Mouse (Mus musculus) embryonic facial prominence, embryonic 10.5 days (tissue): Measurements from ENCODE around the gene Fignl1. TPM values are rescaled to one million over a fixed set of nuclear protein-coding genes. Genes with fewer than 3 reads are reported as not detected.
A peak's percentile ranks its signal among the peaks of the same experiment; 100 is the strongest.

Experiments used
- DNase-seq: peaks from one replicate; pipeline ENCODE4 v3.0.0-alpha.2; 2017; ENCODE audit warnings: low spot score
- H3K27ac ChIP-seq: fragments of 300-500 bp; sonication (generic); replicated peaks from 2 replicates; pipeline ENCODE4 v1.5.1; 2016; ENCODE audit warnings: mild to moderate bottlenecking
- H3K27me3 ChIP-seq: fragments of 300-500 bp; sonication (generic); replicated peaks from 2 replicates; pipeline ENCODE4 v1.6.1; 2016; ENCODE audit warnings: low read depth, mild to moderate bottlenecking; ENCODE audit not compliant: poor library complexity, severe bottlenecking
- H3K36me3 ChIP-seq: fragments of 300-500 bp; sonication (generic); replicated peaks from 2 replicates; pipeline ENCODE4 v1.6.1; 2016; ENCODE audit warnings: mild to moderate bottlenecking, moderate library complexity
- H3K4me1 ChIP-seq: fragments of 300-500 bp; sonication (generic); 2 replicates; pipeline ENCODE4 v1.6.1; 2016
- H3K4me3 ChIP-seq: fragments of 300-500 bp; sonication (generic); 2 replicates; pipeline ENCODE4 v1.5.1; 2016; ENCODE audit warnings: mild to moderate bottlenecking, moderate library complexity
- H3K9me3 ChIP-seq: fragments of 300-500 bp; sonication (generic); 2 replicates; pipeline ENCODE4 v1.6.1; 2016; ENCODE audit warnings: mild to moderate bottlenecking
- WGBS: fragments of 180-500 bp; shearing (Covaris S2); methylation state at CpG from one replicate; pipeline ENCODE4 v1.1.7; 2016; 5-methylcytosine and 5-hydroxymethylcytosine counted together
- polyA plus RNA-seq: library from polyadenylated mRNA; unstranded; fragments of >200 nt; fragmentation: Nextera tagmentation; extraction: Ambion mirVana; gene quantifications from 2 replicates; pipeline ENCODE4 v1.2.1, GENCODE M21; 2016

The Fignl1 gene
- polyA plus RNA-seq, 1 experiment from 2014 or later = 105 TPM

DNA sequence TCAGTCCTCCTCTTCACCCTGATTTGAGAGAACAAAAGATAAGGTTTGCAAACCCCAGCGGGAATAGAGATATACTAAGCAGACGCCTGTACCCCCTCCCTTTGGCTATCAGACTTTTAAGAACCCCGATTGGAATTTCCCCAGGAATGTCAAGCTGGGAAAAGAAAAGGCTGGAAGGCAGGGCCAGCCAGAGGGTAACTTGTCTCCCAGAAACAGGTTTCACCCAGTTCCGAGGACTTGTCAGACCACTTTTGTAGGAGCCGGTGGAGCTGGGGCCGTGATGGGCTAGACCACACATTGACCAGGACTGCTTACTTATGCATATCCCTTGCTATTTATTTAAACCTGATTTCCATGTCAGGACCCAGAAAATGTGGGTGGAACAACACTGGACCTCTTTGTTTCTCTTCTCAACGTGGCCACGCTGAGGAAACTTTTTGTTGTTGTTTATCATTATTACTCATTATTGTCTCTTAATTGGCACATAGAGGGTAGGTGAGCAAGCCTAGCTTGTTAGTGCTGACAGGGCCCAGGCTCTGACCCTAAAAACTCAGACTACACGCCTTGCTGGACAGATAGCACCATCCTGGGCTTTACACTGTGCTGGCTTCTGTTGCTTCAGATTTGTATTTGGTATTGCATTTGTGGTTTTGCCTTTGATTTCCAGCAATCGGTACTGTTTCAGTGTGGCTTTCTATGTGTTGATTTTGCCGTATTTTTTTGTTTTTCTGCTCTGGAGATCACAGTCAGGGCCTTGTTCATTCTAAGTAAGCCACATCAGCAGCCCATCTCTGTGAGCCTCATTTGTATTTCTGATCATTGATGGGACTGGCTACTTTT is 20.6 kb upstream of the Fignl1 start:
- H3K4me1 ChIP-seq = peaks cover 91% of the 10 kb centered on the region

GRCm38 (mm10) chr11:11828761-11829160 is 20.0 kb upstream of the Fignl1 start:
- 13% methylated on average over 6 of the region's 6 CpGs for WGBS
- DNase-seq = peak; percentile 68
- H3K4me1 ChIP-seq = peaks cover 93% of the 10 kb centered on the region
- H3K4me3 ChIP-seq = peak overlapping the region; percentile 38
- H3K27me3 ChIP-seq = no peaks in the 10 kb centered on the region
- H3K36me3 ChIP-seq = no peaks in the 10 kb centered on the region
- H3K27ac ChIP-seq = peak overlapping the region; percentile 97
- no peaks in the 10 kb centered on the region for H3K9me3 ChIP-seq

More for the DNA sequence above, 20.6 kb upstream of the Fignl1 start:
- Histone ChIP-seq H3K36me3 (no peaks in the 10 kb centered on the region), H3K27ac (peak overlapping the region; percentile 97), H3K9me3 (no peaks in the 10 kb centered on the region), H3K27me3 (no peaks in the 10 kb centered on the region), H3K4me3 (peak overlapping the region; percentile 38)
- 13% methylated on average over 11 of the region's 11 CpGs for WGBS
- DNase-seq = peak; percentile 72

- H3K27ac ChIP-seq = peak overlapping the region; percentile 97
- no peaks in the 10 kb centered on the region for H3K36me3 ChIP-seq
- DNase-seq = peak; percentile 81
- H3K4me3 ChIP-seq = peak overlapping the region; percentile 38; the same call in 1 of the 2 replicates
- peaks cover 93% of the 10 kb centered on the region for H3K4me1 ChIP-seq
- H3K27me3 ChIP-seq = no peaks in the 10 kb centered on the region
- 10% methylated on average over 5 of the region's 5 CpGs for WGBS
- H3K9me3 ChIP-seq = no peaks in the 10 kb centered on the region
Observed at GRCm38 (mm10) chr11:11828251-11828650, 19.5 kb upstream of the Fignl1 start.

- DNase-seq = no peak
- peaks cover 93% of the 10 kb centered on the region for H3K4me1 ChIP-seq
- H3K27me3 ChIP-seq = no peaks in the 10 kb centered on the region
- no peaks in the 10 kb centered on the region for H3K36me3 ChIP-seq
- H3K27ac ChIP-seq = peak overlapping the region; percentile 97
- H3K9me3 ChIP-seq = no peaks in the 10 kb centered on the region
- no peak overlapping the region for H3K4me3 ChIP-seq
Observed at GRCm38 (mm10) chr11:11826475-11826874, 17.7 kb upstream of the Fignl1 start.

DNA sequence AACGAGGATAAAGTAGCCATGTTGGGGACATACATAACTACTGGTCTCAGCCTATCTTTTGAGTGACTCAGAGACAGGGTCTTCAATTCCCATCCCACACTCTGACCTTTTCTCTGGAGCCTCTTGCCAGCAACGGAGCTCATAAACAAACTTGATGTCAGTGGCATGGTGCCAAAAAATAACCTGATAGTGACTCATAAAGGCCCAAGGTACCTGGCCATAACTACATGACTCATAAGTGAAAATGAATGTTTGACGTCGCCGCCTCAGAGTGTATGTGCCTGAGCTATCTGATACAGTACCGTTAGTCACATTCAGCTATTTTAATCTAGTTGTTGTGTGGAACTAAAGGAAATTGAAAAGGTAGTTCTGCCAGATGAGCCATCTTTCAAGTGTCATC is 16.9 kb upstream of the Fignl1 start:
- Histone ChIP-seq H3K27ac (peak overlapping the region; percentile 97), H3K27me3 (no peaks in the 10 kb centered on the region), H3K9me3 (no peaks in the 10 kb centered on the region), H3K4me3 (no peak overlapping the region), H3K36me3 (no peaks in the 10 kb centered on the region), H3K4me1 (peaks cover 93% of the 10 kb centered on the region)
- 85% methylated on average over 6 of the region's 6 CpGs for WGBS
- DNase-seq = no peak

DNA sequence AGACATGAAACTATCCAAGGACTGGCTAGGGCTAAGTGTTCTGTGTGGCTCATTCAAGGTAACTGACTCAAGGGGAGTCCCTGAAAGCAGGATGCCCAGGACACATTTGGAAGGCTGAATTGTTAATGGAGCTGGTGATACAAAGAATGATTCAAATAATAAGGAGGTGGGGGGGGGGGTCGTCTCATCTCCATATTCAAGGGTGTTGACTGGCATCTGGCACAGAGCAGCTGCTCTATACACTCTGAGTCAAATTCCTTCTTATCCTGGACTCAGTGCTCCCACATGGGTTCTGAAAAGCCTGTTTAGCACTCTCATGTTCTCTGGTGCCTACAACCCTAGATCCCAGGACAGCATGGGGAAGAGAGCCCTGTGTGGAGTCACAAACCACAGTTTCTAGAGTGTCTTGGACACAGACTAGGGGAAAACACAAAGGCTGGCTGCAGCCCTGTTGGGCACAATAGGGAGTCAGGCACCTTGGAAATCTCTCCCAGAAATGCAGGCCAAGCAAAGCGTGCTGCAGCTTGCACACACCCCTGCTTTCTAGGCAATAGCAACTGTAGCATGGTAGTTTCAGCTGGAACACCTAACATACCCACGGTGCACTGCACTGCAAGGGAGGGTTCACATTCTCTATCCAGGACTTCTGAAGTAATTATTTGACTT is 16.3 kb upstream of the Fignl1 start:
- Histone ChIP-seq H3K9me3 (no peaks in the 10 kb centered on the region), H3K4me1 (peaks cover 91% of the 10 kb centered on the region), H3K4me3 (no peak overlapping the region), H3K27me3 (no peaks in the 10 kb centered on the region), H3K36me3 (no peaks in the 10 kb centered on the region), H3K27ac (peak overlapping the region; percentile 97)
- no peak for DNase-seq
- 63% methylated on average over 3 of the region's 3 CpGs for WGBS

DNA sequence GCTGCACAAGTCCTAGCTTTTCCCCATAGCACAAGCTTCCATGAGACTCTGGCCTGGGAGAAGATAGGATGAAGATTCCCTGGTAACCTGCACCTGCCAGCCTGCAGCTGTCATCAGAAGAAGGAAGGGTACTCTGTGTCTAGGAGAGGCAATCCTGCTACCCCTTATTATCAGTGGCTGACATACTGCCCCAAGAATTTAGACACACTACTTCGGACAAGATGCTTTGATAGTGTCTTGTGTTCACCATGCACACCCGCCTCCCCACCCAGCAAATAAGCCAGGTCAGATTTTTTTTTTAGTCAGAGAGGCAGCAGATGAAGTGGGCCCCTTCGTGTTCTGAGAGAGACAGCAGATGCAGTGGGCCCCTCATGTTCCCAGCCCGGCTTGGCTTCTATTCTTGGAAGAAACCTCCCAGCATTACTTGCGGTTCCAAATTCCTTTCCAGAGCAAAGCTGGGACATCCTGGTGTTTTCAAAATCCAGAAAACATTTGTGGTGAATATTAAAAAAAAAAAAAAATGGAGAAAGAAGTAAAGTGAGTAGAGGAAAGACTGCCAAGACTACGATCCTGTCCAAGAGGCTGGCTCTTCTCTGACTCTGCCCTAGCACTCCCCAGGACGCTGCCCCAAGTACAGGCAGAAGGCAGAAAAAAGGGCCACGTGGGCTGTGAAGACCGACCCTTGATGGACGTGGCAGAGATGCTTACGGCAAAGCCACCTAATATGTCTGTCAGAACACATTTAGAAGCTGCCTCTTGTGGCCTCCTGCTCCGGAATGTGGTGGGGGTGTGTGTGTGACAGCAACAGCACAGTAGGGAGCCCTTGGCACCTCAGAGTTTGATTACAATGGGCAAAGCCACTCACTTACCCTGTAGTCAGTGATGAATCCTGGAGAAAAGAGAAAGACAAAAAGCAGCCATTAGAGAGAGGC is 15.5 kb upstream of the Fignl1 start:
- H3K27me3 ChIP-seq = no peaks in the 10 kb centered on the region
- H3K4me1 ChIP-seq = peaks cover 82% of the 10 kb centered on the region
- no peaks in the 10 kb centered on the region for H3K9me3 ChIP-seq
- H3K36me3 ChIP-seq = no peaks in the 10 kb centered on the region
- peak; percentile 43 for DNase-seq
- 31% methylated on average over 12 of the region's 12 CpGs for WGBS
- peak overlapping the region; percentile 97 for H3K27ac ChIP-seq
- no peak overlapping the region for H3K4me3 ChIP-seq

- Histone ChIP-seq H3K27ac (peak overlapping the region; percentile 97), H3K4me3 (peak overlapping the region; percentile 35), H3K36me3 (no peaks in the 10 kb centered on the region), H3K27me3 (no peaks in the 10 kb centered on the region), H3K9me3 (no peaks in the 10 kb centered on the region), H3K4me1 (peaks cover 69% of the 10 kb centered on the region)
- DNase-seq = peak; percentile 73
- 3% methylated on average over 20 of the region's 20 CpGs for WGBS
Observed at GRCm38 (mm10) chr11:11822181-11823095, 13.7 kb upstream of the Fignl1 start.

GRCm38 (mm10) chr11:11821387-11821975 is 12.7 kb upstream of the Fignl1 start:
- Histone ChIP-seq H3K36me3 (no peaks in the 10 kb centered on the region), H3K4me1 (peaks cover 63% of the 10 kb centered on the region), H3K27me3 (no peaks in the 10 kb centered on the region), H3K4me3 (peak overlapping the region; percentile 35), H3K27ac (peak overlapping the region; percentile 97), H3K9me3 (no peaks in the 10 kb centered on the region)
- 4% methylated on average over 16 of the region's 16 CpGs for WGBS
- peak; percentile 95 for DNase-seq

- WGBS = 57% methylated on average over 3 of the region's 3 CpGs
- H3K27ac ChIP-seq = peak overlapping the region; percentile 97
- no peaks in the 10 kb centered on the region for H3K27me3 ChIP-seq
- H3K4me1 ChIP-seq = peaks cover 59% of the 10 kb centered on the region
- no peak overlapping the region for H3K4me3 ChIP-seq
- DNase-seq = no peak
- no peaks in the 10 kb centered on the region for H3K9me3 ChIP-seq
- no peaks in the 10 kb centered on the region for H3K36me3 ChIP-seq
Observed at GRCm38 (mm10) chr11:11820737-11821136, 12.0 kb upstream of the Fignl1 start.

- H3K27ac ChIP-seq = peak overlapping the region; percentile 97
- no peaks in the 10 kb centered on the region for H3K9me3 ChIP-seq
- DNase-seq = peak; percentile 80
- H3K4me1 ChIP-seq = peaks cover 54% of the 10 kb centered on the region
- no peaks in the 10 kb centered on the region for H3K36me3 ChIP-seq
- H3K4me3 ChIP-seq = no peak overlapping the region
- H3K27me3 ChIP-seq = no peaks in the 10 kb centered on the region
- 9% methylated on average over 2 of the region's 2 CpGs for WGBS
Observed at GRCm38 (mm10) chr11:11820251-11820650, 11.5 kb upstream of the Fignl1 start.
